Mouse (Mus musculus) layer of hippocampus, adult 2 months (tissue): ENCODE results near the gene Npr1. TPM values are rescaled to one million over a fixed set of nuclear protein-coding genes. Genes with fewer than 3 reads are reported as not detected.

Experiments used
- DNase-seq, 2 experiments: peaks; one replicate each; pipeline ENCODE4 v3.0.0; 2022; ENCODE audit warnings: low spot score in 2 of 2
- H3K27ac ChIP-seq: fragments of 200-600 bp; 2 replicates; pipeline ENCODE4 v1.8.1; 2022
- H3K4me3 ChIP-seq: fragments of 200-600 bp; 2 replicates; pipeline ENCODE4 v1.8.1; 2022; ENCODE audit warnings: mild to moderate bottlenecking
- CTCF ChIP-seq: fragments of 200-600 bp; conservative IDR thresholded peaks from 2 replicates; pipeline ENCODE4 v1.8.1; 2022; ENCODE audit warnings: antibody characterized with exemption, mild to moderate bottlenecking, moderate library complexity
- total RNA-seq, 2 experiments: library from RNA; stranded (reverse); gene quantifications; 2 replicates each; pipeline ENCODE4 v1.2.3; 2021

Gene Npr1
- total RNA-seq, 2 experiments from 2014 or later, result 6.5 to 7.4 TPM

GRCm38 (mm10) chr3:90420696-90421095 is 45.0 kb downstream of the Npr1 start:
- peak in 1 of 2 experiments; percentile 33 for DNase-seq
- Histone ChIP-seq H3K4me3 (no peak overlapping the region), H3K27ac (peak overlapping the region; percentile 67; the same call in 1 of the 2 replicates)
- TF ChIP-seq CTCF, result no peak

- no peak; the same call in 1 of the 2 replicates for TF ChIP-seq CTCF
- no peak overlapping the region for H3K27ac ChIP-seq
- no peak for DNase-seq
- no peak overlapping the region for H3K4me3 ChIP-seq
Observed at GRCm38 (mm10) chr3:90413011-90413396, 52.7 kb downstream of the Npr1 start.

GRCm38 (mm10) chr3:90412312-90413010 is 53.2 kb downstream of the Npr1 start:
- peak; percentile 56 to 74 for DNase-seq
- no peak overlapping the region for H3K4me3 ChIP-seq
- H3K27ac ChIP-seq, result no peak overlapping the region
- peak; percentile 99 for TF ChIP-seq CTCF

GRCm38 (mm10) chr3:90408721-90409120 is 56.9 kb downstream of the Npr1 start:
- H3K27ac ChIP-seq, result no peak overlapping the region
- no peak for DNase-seq
- no peak overlapping the region for H3K4me3 ChIP-seq
- TF ChIP-seq CTCF, result no peak

GRCm38 (mm10) chr3:90406414-90406813 is 59.3 kb downstream of the Npr1 start:
- Histone ChIP-seq H3K4me3 (no peak overlapping the region), H3K27ac (no peak overlapping the region)
- no peak for DNase-seq
- no peak for TF ChIP-seq CTCF

GRCm38 (mm10) chr3:90404609-90405008 is 61.1 kb downstream of the Npr1 start:
- TF ChIP-seq CTCF, result no peak
- DNase-seq, result no peak
- Histone ChIP-seq H3K4me3 (no peak overlapping the region), H3K27ac (no peak overlapping the region)

GRCm38 (mm10) chr3:90404121-90404520 is 61.5 kb downstream of the Npr1 start:
- Histone ChIP-seq H3K27ac (no peak overlapping the region), H3K4me3 (no peak overlapping the region)
- DNase-seq, result no peak
- TF ChIP-seq CTCF, result no peak

GRCm38 (mm10) chr3:90400993-90401392 is 64.7 kb downstream of the Npr1 start:
- no peak overlapping the region for H3K4me3 ChIP-seq
- no peak overlapping the region for H3K27ac ChIP-seq
- no peak for TF ChIP-seq CTCF
- DNase-seq, result no peak

Other genes starting within 250 kb of the Npr1 start
- gene Jtb, start 234.3 kb downstream of the Npr1 start, total RNA-seq, result 10 to 100 TPM; 44.3 to 45.3 TPM
- not detected for gene Creb3l4, start 222.4 kb downstream of the Npr1 start, total RNA-seq
- gene Slc39a1, start 217.7 kb downstream of the Npr1 start, total RNA-seq, result 10 to 100 TPM; 42.5 to 45.5 TPM
- 10 to 100 TPM; 38.3 to 49.5 TPM for gene Crtc2, start 211.7 kb downstream of the Npr1 start, total RNA-seq
- gene Dennd4b, start 200.7 kb downstream of the Npr1 start, total RNA-seq, result 10 to 100 TPM; 33.7 to 35.6 TPM
- gene Gatad2b, start 172.7 kb downstream of the Npr1 start, total RNA-seq, result 100 to 1,000 TPM; 107 to 108 TPM
- 10 to 100 TPM; 15.0 to 17.2 TPM for gene Slc27a3, start 75.9 kb downstream of the Npr1 start, total RNA-seq
- gene Ints3, start 32.2 kb downstream of the Npr1 start, total RNA-seq, result 10 to 100 TPM; 74.1 to 75.4 TPM
- 10 to 100 TPM; 85.4 to 88.0 TPM for gene Ilf2, start 10.3 kb upstream of the Npr1 start, total RNA-seq
- 10 to 100 TPM; 53.4 to 54.5 TPM for gene Snapin, start 25.2 kb upstream of the Npr1 start, total RNA-seq
- gene Chtop, start 43.6 kb upstream of the Npr1 start, total RNA-seq, result 100 to 1,000 TPM; 152 to 153 TPM
- gene S100a1, start 48.5 kb upstream of the Npr1 start, total RNA-seq, result 10 to 100 TPM; 89.9 to 92.1 TPM
- gene S100a13, start 48.6 kb upstream of the Npr1 start, total RNA-seq, result 10 to 100 TPM; 20.2 to 20.6 TPM
- under 1 TPM; 0.49 to 0.95 TPM for gene S100a14, start 61.0 kb upstream of the Npr1 start, total RNA-seq
- gene S100a16, start 71.4 kb upstream of the Npr1 start, total RNA-seq, result 10 to 100 TPM; 79.0 to 82.8 TPM
- gene S100a3, start 94.7 kb upstream of the Npr1 start, total RNA-seq, result under 1 TPM; 0.64 to 0.79 TPM
- not detected for gene S100a2, start 124.4 kb upstream of the Npr1 start, total RNA-seq
- gene Gm42674, start 136.0 kb upstream of the Npr1 start, total RNA-seq, result not detected
- gene S100a4, start 137.9 kb upstream of the Npr1 start, total RNA-seq, result 1 to 10 TPM; 3.4 to 5.7 TPM
- not detected for gene S100a5, start 142.7 kb upstream of the Npr1 start, total RNA-seq
- 10 to 100 TPM; 18.4 to 21.8 TPM for gene S100a6, start 147.0 kb upstream of the Npr1 start, total RNA-seq
- under 1 TPM; 0.37 to 0.67 TPM for gene S100a7a, start 188.2 kb upstream of the Npr1 start, total RNA-seq
- gene S100a8, start 203.1 kb upstream of the Npr1 start, total RNA-seq, result not detected
- not detected for gene S100a9, start 229.9 kb upstream of the Npr1 start, total RNA-seq